ENCODE assay signal across 8 mouse cellular contexts in the genomic region with DNA sequence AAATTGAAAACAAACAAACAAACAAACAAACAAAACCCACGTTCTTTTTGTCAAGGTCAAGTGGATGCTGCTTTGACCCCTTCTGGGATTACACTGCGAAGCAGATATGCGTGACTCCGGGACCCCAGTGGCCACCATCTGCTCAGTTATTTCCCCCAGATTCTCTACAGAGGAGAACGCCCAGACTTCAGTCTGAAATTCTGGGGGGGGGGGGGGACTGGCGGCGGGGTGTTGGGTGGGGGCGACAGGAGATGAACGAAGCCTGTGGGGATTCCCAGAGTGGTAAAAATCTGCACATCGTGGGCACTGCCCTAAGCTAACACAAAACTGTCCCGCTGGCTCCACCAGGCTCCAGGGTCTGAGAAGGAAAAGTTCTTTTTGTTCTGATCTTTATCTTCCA. TPM values are rescaled to one million over a fixed set of nuclear protein-coding genes. Genes with fewer than 3 reads are reported as not detected.
DNase-seq lines count a peak whose midpoint lies in the region; ATAC-seq lines count a peak whose summit lies in the region.

No protein-coding gene starts in this region.

- peaks cover 30% of the 10 kb centered on the region for H3K4me1 ChIP-seq in lung, embryonic 15.5 days
- peaks cover 21% of the 10 kb centered on the region for H3K4me1 ChIP-seq in forebrain, embryonic 14.5 days (ENCODE audit: control insufficient read depth, insufficient read depth, low read length)
- peaks cover 20% of the 10 kb centered on the region for H3K4me1 ChIP-seq in intestine, embryonic 16.5 days (ENCODE audit: control insufficient read depth, insufficient read depth, low read length)
- peaks cover 66% of the 10 kb centered on the region for H3K4me1 ChIP-seq in neural tube, embryonic 13.5 days (replicated peaks)

- no peak for DNase-seq in lung, postnatal 14 days
- no peak for DNase-seq in forebrain, embryonic 14.5 days (ENCODE audit: low spot score)
- DNase-seq in cerebellum, postnatal 14 days: no peak
- no peak for DNase-seq in frontal cortex, postnatal 25 days (ENCODE audit: low spot score in 2 of 2)
- DNase-seq in yolk sac, embryonic 10.5 days (ENCODE audit: low spot score): no peak

- H3K36me3 ChIP-seq in lung, embryonic 15.5 days: no peaks in the 10 kb centered on the region
- H3K36me3 ChIP-seq in forebrain, embryonic 14.5 days (ENCODE audit: control insufficient read depth, insufficient read depth, low read length): no peaks in the 10 kb centered on the region
- no peaks in the 10 kb centered on the region for H3K36me3 ChIP-seq in intestine, embryonic 16.5 days (ENCODE audit: control insufficient read depth, insufficient read depth, low read length)
- no peaks in the 10 kb centered on the region for H3K36me3 ChIP-seq in neural tube, embryonic 13.5 days

- peak overlapping the region; percentile 57; the same call in 1 of the 2 replicates for H3K27ac ChIP-seq in lung, embryonic 15.5 days
- no peak overlapping the region for H3K27ac ChIP-seq in forebrain, embryonic 14.5 days (ENCODE audit: low read depth, low read length)
- no peak overlapping the region for H3K27ac ChIP-seq in intestine, embryonic 16.5 days (ENCODE audit: low read length)
- 0 out of 2 replicates have a peak overlapping the region, but pooled peaks have one; percentile 28 for H3K27ac ChIP-seq in neural tube, embryonic 13.5 days (replicated peaks)

- peaks cover 49% of the 10 kb centered on the region for H3K27me3 ChIP-seq in lung, embryonic 15.5 days
- H3K27me3 ChIP-seq in forebrain, embryonic 14.5 days (replicated peaks; ENCODE audit: control insufficient read depth, insufficient read depth, low read length): peaks cover 28% of the 10 kb centered on the region
- peaks cover 35% of the 10 kb centered on the region for H3K27me3 ChIP-seq in intestine, embryonic 16.5 days (replicated peaks; ENCODE audit: control insufficient read depth, insufficient read depth, low read length)
- peaks cover 48% of the 10 kb centered on the region for H3K27me3 ChIP-seq in neural tube, embryonic 13.5 days

- WGBS in lung, embryonic 15.5 days: 4% methylated on average over 11 of the region's 11 CpGs
- 6% methylated on average over 11 of the region's 11 CpGs for WGBS in forebrain, embryonic 14.5 days
- WGBS in intestine, embryonic 16.5 days: 6% methylated on average over 11 of the region's 11 CpGs
- 1% methylated on average over 11 of the region's 11 CpGs for WGBS in neural tube, embryonic 13.5 days

- ATAC-seq in lung, embryonic 15.5 days (ENCODE audit: borderline replicate concordance, extremely low read depth, low FRiP score, low TSS enrichment): no peak
- no peak for ATAC-seq in forebrain, embryonic 14.5 days
- ATAC-seq in intestine, embryonic 16.5 days: 0 out of 2 replicates have a peak, but pooled peaks have one; percentile 1
- no peak for ATAC-seq in neural tube, embryonic 13.5 days (ENCODE audit: low read depth)

- peak overlapping the region; percentile 49 for H3K4me3 ChIP-seq in lung, embryonic 15.5 days
- no peak overlapping the region for H3K4me3 ChIP-seq in forebrain, embryonic 14.5 days (ENCODE audit: low read depth, low read length)
- H3K4me3 ChIP-seq in intestine, embryonic 16.5 days (ENCODE audit: low read length): peak overlapping the region; percentile 57
- H3K4me3 ChIP-seq in neural tube, embryonic 13.5 days: peak overlapping the region; percentile 30

- peak overlapping the region; percentile 88 for H3K4me2 ChIP-seq in lung, embryonic 15.5 days
- H3K4me2 ChIP-seq in forebrain, embryonic 14.5 days (ENCODE audit: low read length): peak overlapping the region; percentile 48
- peak overlapping the region; percentile 97 for H3K4me2 ChIP-seq in intestine, embryonic 16.5 days (ENCODE audit: low read depth, low read length)
- H3K4me2 ChIP-seq in neural tube, embryonic 13.5 days: peak overlapping the region; percentile 82

- no peaks in the 10 kb centered on the region for H3K9me3 ChIP-seq in lung, embryonic 15.5 days
- no peaks in the 10 kb centered on the region for H3K9me3 ChIP-seq in forebrain, embryonic 14.5 days (replicated peaks; ENCODE audit: control insufficient read depth, low read length)
- H3K9me3 ChIP-seq in intestine, embryonic 16.5 days (ENCODE audit: control insufficient read depth, low read length): no peaks in the 10 kb centered on the region
- H3K9me3 ChIP-seq in neural tube, embryonic 13.5 days: no peaks in the 10 kb centered on the region

- no peak overlapping the region for H3K9ac ChIP-seq in lung, embryonic 15.5 days
- no peak overlapping the region for H3K9ac ChIP-seq in forebrain, embryonic 14.5 days (ENCODE audit: low read length)
- no peak overlapping the region for H3K9ac ChIP-seq in intestine, embryonic 16.5 days (ENCODE audit: low read depth, low read length)
- no peak overlapping the region for H3K9ac ChIP-seq in neural tube, embryonic 13.5 days

RNA-seq across cellular contexts. Expression of gene Tcf15, which starts 0.8 kb away (rescaled TPM):
- 7.8 and 9.0 TPM in 2 replicates for polyA plus RNA-seq in lung, embryonic 15.5 days (2015; fragmentation: Nextera tagmentation; extraction: Ambion mirVana)
- 1.1 and 1.7 TPM in 2 replicates for polyA plus RNA-seq in forebrain, embryonic 14.5 days (2014; fragmentation: Nextera tagmentation; extraction: Ambion mirVana)
- polyA plus RNA-seq in intestine, embryonic 16.5 days (2015; fragmentation: Nextera tagmentation; extraction: Ambion mirVana): 6.5 and 7.5 TPM in 2 replicates
- polyA plus RNA-seq in neural tube, embryonic 13.5 days (2015; fragmentation: Nextera tagmentation; extraction: Ambion mirVana): 6.9 and 7.4 TPM in 2 replicates

RNA-seq across cellular contexts. Expression of gene Srxn1, which starts 37.3 kb away (rescaled TPM):
- 5.9 and 7.7 TPM in 2 replicates for polyA plus RNA-seq in lung, embryonic 15.5 days (2015; fragmentation: Nextera tagmentation; extraction: Ambion mirVana)
- 11.8 and 12.0 TPM in 2 replicates for polyA plus RNA-seq in forebrain, embryonic 14.5 days (2014; fragmentation: Nextera tagmentation; extraction: Ambion mirVana)
- polyA plus RNA-seq in intestine, embryonic 16.5 days (2015; fragmentation: Nextera tagmentation; extraction: Ambion mirVana): 34.9 and 43.6 TPM in 2 replicates
- polyA plus RNA-seq in neural tube, embryonic 13.5 days (2015; fragmentation: Nextera tagmentation; extraction: Ambion mirVana): 19.0 TPM in 2 replicates

Comparison
In these comparisons a context has a peak if more than half of its experiments do, and no peak if none do; other contexts are left out.
1. H3K27ac ChIP-seq: peak in lung, embryonic 15.5 days (single experiment) and neural tube, embryonic 13.5 days (single experiment); none in forebrain, embryonic 14.5 days (single experiment) and intestine, embryonic 16.5 days (single experiment).
2. Peak in every context shown above with its lines, with median percentiles within 50 percentile points of each other: H3K4me2 ChIP-seq.